Mouse (Mus musculus): ENCODE data around the gene Epb41.

The Epb41 gene

GRCm38 (mm10) chr4:131919506-131920140 is 155.5 kb downstream of the Epb41 start:
- no peak for DNase-seq

DNA sequence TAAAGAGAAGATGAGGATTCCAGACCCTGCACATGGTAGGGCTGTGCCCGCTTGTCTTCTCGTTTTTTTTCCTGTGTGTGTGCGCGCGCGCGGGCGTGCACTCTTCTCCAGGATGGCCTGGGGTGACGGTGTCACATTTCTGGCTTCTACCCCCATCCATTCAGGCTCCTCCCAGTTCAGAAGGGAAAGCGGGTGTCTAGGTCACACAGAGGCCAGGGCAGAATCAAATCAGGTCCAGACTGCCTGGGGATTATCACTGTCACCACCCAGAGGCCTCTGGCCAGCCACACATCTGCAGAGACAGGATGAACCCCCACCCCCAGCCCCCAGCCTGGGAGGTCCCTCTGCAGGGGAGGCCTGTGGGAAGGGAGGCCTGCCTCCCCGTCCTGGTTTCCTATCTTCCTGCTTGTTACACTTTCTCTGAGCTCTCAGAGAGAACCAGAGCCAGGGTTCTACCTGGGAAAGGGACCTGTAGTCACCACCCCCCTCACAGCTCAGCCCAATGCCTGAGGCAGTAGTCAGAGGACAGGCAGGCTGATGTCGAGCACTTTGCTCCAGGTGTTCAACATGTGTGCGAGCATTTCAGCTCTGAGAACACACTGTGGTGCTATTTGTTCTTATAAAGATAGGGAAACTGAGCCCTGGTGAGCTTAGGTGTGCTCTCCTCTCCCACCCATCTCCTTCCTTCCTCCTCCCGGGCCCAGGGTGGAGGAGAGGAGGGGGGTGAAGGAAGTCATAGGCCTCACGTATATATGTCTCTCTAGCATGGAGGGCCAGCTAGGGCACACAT is 156.2 kb downstream of the Epb41 start:
- peak in 1 of 2 experiments; percentile 35 for DNase-seq

- no peak for DNase-seq
These were observed 157.0 kb downstream of the Epb41 start for GRCm38 (mm10) chr4:131918026-131918533.

DNA sequence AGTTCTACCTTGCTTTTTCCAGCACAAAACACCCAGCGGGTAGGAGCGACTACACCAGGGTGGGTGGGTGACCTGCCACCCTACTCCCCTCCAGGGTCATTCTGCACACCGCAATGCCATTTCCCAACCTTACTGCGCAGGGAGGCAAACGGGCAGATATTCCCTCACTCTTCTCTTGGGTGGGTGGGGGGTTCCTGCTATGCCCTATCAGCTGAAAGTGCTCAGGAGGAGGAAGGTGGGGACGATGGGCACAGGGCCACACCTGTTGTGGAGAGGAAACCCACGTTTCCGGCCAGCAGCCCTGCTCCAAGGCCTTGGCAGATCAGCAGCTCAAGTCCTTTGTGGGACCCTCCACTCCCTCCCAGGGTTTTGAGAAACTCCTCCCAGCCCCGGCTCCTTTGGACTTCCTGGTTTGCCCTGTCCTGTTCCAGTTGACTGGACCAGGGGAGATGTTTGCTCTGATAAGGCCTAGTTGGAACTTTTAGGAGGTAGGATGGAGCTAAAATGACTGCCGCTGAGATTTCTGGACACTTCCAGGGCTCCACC is 158.0 kb downstream of the Epb41 start:
- DNase-seq, result no peak

DNA sequence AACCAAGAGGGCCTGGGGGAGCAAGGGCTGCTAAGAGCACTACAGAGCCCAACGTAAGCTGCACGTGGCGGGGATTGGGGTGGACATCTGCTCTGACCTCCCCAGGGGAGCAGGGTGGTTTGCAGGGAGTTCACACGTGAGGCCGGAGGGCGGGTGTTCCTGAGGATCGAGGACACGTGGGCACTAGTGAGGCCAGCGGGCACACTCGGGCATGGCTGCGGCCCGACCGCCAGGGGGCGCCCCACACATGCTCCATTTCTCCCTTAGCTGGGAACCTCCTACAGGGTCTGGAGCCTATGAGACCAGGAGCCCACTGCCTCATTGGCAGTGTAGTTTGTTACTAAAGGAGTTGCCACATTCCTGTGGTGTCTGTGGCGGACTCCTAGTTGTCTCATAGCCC is 158.7 kb downstream of the Epb41 start:
- peak; percentile 84 to 89 for DNase-seq

GRCm38 (mm10) chr4:131915821-131916328 is 159.2 kb downstream of the Epb41 start:
- DNase-seq, result no peak

- DNase-seq, result peak in 1 of 2 experiments; percentile 52
These were observed 160.1 kb downstream of the Epb41 start for GRCm38 (mm10) chr4:131914891-131915469.

- no peak for DNase-seq
These were observed 161.0 kb downstream of the Epb41 start for GRCm38 (mm10) chr4:131914046-131914643.

DNA sequence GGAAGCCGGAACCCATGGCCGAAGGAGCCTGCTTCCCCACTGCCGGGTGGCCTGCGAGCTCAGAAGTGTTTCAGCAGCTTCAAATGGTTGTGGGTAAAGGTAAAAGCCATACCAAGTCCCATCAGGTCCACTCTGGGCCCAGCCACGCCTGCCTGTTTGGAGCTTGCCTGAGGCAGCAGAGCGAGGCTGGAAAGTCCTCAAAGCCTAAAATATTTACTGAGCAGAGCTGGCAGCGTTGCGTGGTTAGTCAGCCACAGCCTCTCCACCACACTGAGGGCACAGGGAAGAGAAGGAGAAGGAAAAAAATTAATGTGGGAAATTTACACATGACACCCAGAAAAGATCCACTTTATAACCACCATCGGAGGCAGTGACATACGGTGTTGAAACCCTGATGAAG is 161.6 kb downstream of the Epb41 start:
- DNase-seq, result no peak

GRCm38 (mm10) chr4:131911521-131911920 is 163.6 kb downstream of the Epb41 start:
- DNase-seq, result no peak

- no peak for DNase-seq
These were observed 164.7 kb downstream of the Epb41 start for GRCm38 (mm10) chr4:131910237-131910994.

DNA sequence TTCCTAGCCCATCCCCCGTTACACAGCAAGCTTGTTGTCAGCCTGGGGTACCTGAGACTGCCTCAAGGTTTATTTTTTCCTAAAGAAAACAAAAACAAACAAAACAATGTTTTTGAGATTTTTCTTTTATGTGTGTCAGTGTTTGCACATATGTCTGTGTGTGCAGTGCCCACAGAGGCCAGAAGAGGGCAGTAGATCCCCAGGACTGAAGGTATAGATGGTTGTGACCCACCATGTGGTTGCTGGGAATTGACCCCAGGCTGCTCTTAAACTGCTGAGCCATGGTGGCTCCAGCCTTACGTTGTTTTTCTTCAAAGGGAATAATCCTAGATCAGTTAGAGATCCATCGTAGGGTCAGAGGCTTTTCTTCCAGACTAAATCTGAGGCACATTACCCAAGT is 167.2 kb downstream of the Epb41 start:
- no peak for DNase-seq

GRCm38 (mm10) chr4:131906423-131906822 is 168.7 kb downstream of the Epb41 start:
- DNase-seq, result no peak

DNA sequence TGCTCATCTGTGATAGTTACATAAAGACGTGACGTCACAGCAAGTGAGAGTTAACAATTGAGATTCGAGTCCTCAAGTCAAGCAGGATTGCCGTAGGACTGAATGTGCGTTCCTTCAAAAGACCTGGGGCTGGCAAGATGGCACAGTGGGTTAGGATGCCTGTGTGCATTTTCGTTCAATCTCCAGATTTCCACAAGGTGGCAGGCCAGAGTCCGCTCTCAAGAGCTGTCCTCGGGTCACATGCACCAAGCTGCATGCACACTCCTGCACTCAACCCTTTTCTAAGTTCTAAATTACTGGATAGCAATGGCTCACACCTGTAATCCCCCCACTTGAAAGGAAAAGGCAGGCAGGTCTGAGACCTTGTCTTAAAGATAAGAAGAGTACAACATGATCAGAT is 170.6 kb downstream of the Epb41 start:
- peak in 1 of 2 experiments; percentile 72 for DNase-seq

- DNase-seq, result no peak
These were observed 174.0 kb downstream of the Epb41 start for GRCm38 (mm10) chr4:131901090-131901489.

- DNase-seq, result no peak
These were observed 176.0 kb downstream of the Epb41 start for GRCm38 (mm10) chr4:131899180-131899554.

GRCm38 (mm10) chr4:131898503-131899179 is 176.5 kb downstream of the Epb41 start:
- no peak for DNase-seq

GRCm38 (mm10) chr4:131897787-131898186 is 177.3 kb downstream of the Epb41 start:
- DNase-seq, result peak; percentile 76 to 84

- no peak for DNase-seq
These were observed 178.0 kb downstream of the Epb41 start for GRCm38 (mm10) chr4:131897109-131897508.

DNA sequence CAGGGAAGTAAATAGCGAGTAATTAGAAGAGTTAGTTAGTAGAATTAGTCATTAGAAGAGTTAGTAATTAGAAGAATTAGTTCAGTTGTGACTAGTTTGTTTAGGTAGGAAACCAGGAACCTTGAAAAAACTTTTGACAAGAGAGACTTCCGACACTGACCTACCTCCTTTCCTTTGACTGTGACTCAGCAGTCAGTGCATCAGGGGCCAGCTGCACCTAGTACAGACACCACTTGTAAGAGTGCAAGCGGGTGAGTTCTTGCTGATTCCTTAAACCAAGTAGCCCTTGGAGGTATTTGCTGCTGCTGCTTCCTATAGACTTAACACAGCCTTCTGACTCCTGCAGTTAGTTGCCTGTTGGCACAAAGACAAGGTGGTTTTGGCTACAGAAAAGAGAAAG is 184.4 kb downstream of the Epb41 start:
- DNase-seq, result no peak

DNA sequence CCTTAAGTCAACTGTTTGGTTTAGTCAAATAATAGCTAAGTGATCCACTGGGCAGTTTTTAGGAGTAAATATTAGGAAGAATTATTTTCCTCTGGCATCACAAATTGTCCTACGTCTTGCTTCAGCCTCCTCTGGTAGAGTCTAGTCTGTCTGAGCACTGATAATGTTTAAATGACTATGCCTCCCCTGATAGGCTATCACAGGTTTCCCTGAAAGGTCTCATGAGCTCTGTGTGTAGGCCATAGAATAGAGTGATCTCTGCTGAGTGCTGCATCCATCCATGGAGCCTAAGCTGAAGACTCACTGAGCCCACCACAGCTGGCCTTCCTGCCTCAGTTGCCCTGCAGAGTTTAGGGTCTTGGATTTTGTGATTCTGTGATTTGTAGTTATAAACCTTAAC is 186.6 kb downstream of the Epb41 start:
- no peak for DNase-seq

DNA sequence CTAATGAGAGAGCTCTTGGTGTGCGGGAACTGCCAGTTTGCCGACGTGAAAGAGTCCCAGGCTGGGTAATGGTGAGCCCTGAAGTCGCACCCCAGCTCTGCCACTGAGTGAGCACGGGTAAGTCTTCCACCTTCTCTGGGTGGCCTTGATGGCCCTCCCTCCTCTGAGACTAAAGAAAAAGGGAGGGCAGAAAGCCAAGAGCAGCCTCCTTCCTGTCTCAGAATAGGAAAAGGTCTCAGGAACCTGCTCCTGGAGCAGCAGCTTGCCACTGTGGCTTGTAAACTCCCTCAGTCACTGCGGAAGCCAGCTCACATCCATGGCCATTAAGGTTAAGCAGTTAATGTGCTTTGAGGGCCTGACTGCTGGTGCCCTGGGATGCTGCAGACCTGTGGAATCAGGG is 189.7 kb downstream of the Epb41 start:
- DNase-seq, result no peak

All from kidney, adult 8-10 months (tissue).